Mouse (Mus musculus): ENCODE data around the gene Stk32b.

GRCm38 (mm10) chr5:37435417-37435816 is 281.6 kb downstream of the Stk32b start:
- TF ChIP-seq CTCF (conservative IDR thresholded peaks at IDR 0.05; ENCODE audit: insufficient read depth, insufficient read length, low read depth, low read length): peak; percentile 29; the same call in 1 of the 2 replicates
- no peak for TF ChIP-seq POLR2A (IDR thresholded peaks at IDR 0.05; ENCODE audit: low read depth, low read length)
